In genomic region chr5:120706976-120707375, GRCm38 (mm10) we compare ENCODE assay signal across 10 mouse cellular contexts. TPM values are rescaled to one million over a fixed set of nuclear protein-coding genes. Genes with fewer than 3 reads are reported as not detected.
DNase-seq lines count a peak whose midpoint lies in the region; ATAC-seq lines count a peak whose summit lies in the region.
"Had no signal": no experiment of that assay in that cellular context is flagged by ENCODE, and none has a peak within 500 bp of the region (broad histone marks: within the 10 kb centered on the region; RNA-seq: fewer than 3 reads in every experiment).

No protein-coding gene starts in this region.

- H3K4me3 ChIP-seq in heart, embryonic 12.5 days, result no peak overlapping the region
- peak overlapping the region; percentile 43 for H3K4me3 ChIP-seq in limb, embryonic 10.5 days
- H3K4me3 ChIP-seq in stomach, embryonic 15.5 days (replicated peaks), result no peak overlapping the region

- no peaks in the 10 kb centered on the region for H3K9me3 ChIP-seq in heart, embryonic 12.5 days (replicated peaks)
- no peaks in the 10 kb centered on the region for H3K9me3 ChIP-seq in limb, embryonic 10.5 days (replicated peaks)
- no peaks in the 10 kb centered on the region for H3K9me3 ChIP-seq in stomach, embryonic 15.5 days

- no peak overlapping the region for H3K27ac ChIP-seq in heart, embryonic 12.5 days (ENCODE audit: poor library complexity, severe bottlenecking)
- peak overlapping the region; percentile 64 for H3K27ac ChIP-seq in limb, embryonic 10.5 days
- no peak overlapping the region for H3K27ac ChIP-seq in stomach, embryonic 15.5 days

- H3K9ac ChIP-seq in heart, embryonic 12.5 days, result no peak overlapping the region
- H3K9ac ChIP-seq in stomach, embryonic 15.5 days, result no peak overlapping the region

- intact Hi-C loops in heart, postnatal 10 days (cut with DNase I), result no loop called here
- intact Hi-C loops in left cerebral cortex, postnatal 10 days (cut with DNase I), result no loop called here

- ATAC-seq in heart, embryonic 12.5 days (ENCODE audit: insufficient number of reproducible peaks, low FRiP score), result no peak
- ATAC-seq in stomach, embryonic 15.5 days (ENCODE audit: insufficient read depth, low FRiP score, low read depth), result no peak
- ATAC-seq in megakaryocyte-erythroid progenitor cell, adult 5-6 weeks (replicated peaks; ENCODE audit: low FRiP score, low TSS enrichment, poor library complexity, severe bottlenecking), result no peak

- H3K27me3 ChIP-seq in heart, embryonic 12.5 days (replicated peaks), result peaks cover 98% of the 10 kb centered on the region
- peaks cover 92% of the 10 kb centered on the region for H3K27me3 ChIP-seq in limb, embryonic 10.5 days (ENCODE audit: low read depth, poor library complexity, severe bottlenecking)
- H3K27me3 ChIP-seq in stomach, embryonic 15.5 days (replicated peaks), result peaks cover 29% of the 10 kb centered on the region

- peaks cover 20% of the 10 kb centered on the region for H3K4me1 ChIP-seq in heart, embryonic 12.5 days (replicated peaks)
- H3K4me1 ChIP-seq in limb, embryonic 10.5 days, result peaks cover 29% of the 10 kb centered on the region
- H3K4me1 ChIP-seq in stomach, embryonic 15.5 days, result peaks cover 19% of the 10 kb centered on the region

- no peaks in the 10 kb centered on the region for H3K36me3 ChIP-seq in heart, embryonic 12.5 days
- no peaks in the 10 kb centered on the region for H3K36me3 ChIP-seq in limb, embryonic 10.5 days
- no peaks in the 10 kb centered on the region for H3K36me3 ChIP-seq in stomach, embryonic 15.5 days

- WGBS in heart, embryonic 12.5 days, result 42% methylated on average over 13 of the region's 13 CpGs
- 48% methylated on average over 13 of the region's 13 CpGs for WGBS in limb, embryonic 10.5 days
- 49% methylated on average over 13 of the region's 13 CpGs for WGBS in stomach, embryonic 15.5 days

- H3K4me2 ChIP-seq in heart, embryonic 12.5 days, result peak overlapping the region; percentile 51
- peak overlapping the region; percentile 8; the same call in 1 of the 2 replicates for H3K4me2 ChIP-seq in stomach, embryonic 15.5 days

- DNase-seq in heart, postnatal 10 days, result no peak
- peak; percentile 45 for DNase-seq in testis, postnatal 10 days (ENCODE audit: low spot score)
- DNase-seq in testis, postnatal 14 days (ENCODE audit: low spot score), result no peak
- no peak for DNase-seq in limb, embryonic 10.5 days (ENCODE audit: low spot score)
- DNase-seq in left cerebral cortex, postnatal 10 days (ENCODE audit: extremely low spot score in 1 of 2, low spot score in 2 of 2), result no peak
- DNase-seq: adrenal gland, adult 8-10 months had no signal

RNA-seq across cellular contexts. Expression of gene Dtx1, which starts 4.8 kb away (rescaled TPM):
- polyA plus RNA-seq in heart, embryonic 12.5 days (2016; fragmentation: Nextera tagmentation; extraction: Ambion mirVana), result 0.24 and 0.28 TPM in 2 replicates
- 1 to 10 TPM in 1 of 2 experiments, under 1 TPM in 1; 0.99 to 1.5 TPM for total RNA-seq in heart, postnatal 10 days (2021)
- polyA plus RNA-seq in limb, embryonic 10.5 days (2016; fragmentation: Nextera tagmentation; extraction: Ambion mirVana), result 0.84 and 1.7 TPM in 2 replicates
- 5.2 and 5.6 TPM in 2 replicates for polyA plus RNA-seq in stomach, embryonic 15.5 days (2015; fragmentation: Nextera tagmentation; extraction: Ambion mirVana)
- total RNA-seq in left cerebral cortex, postnatal 10 days (2021), result 10 to 100 TPM; 84.4 to 90.4 TPM
- total RNA-seq in megakaryocyte-erythroid progenitor cell, adult 5-6 weeks (2014; fragmentation: Nextera tagmentation), result 8.7 TPM in 1 of 2 replicates, not detected in the other
- 0.56 TPM in 1 of 2 replicates, not detected in the other for total RNA-seq in megakaryocyte-erythroid progenitor cell, adult 5-6 weeks (2017)
- polyA plus RNA-seq: C2C12 had no signal

RNA-seq across cellular contexts. Expression of gene Oas2, which starts 42.7 kb away (rescaled TPM):
- 0.08 and 0.11 TPM in 2 replicates for polyA plus RNA-seq in heart, embryonic 12.5 days (2016; fragmentation: Nextera tagmentation; extraction: Ambion mirVana)
- under 1 TPM; 0.07 to 0.10 TPM for total RNA-seq in heart, postnatal 10 days (2021)
- not detected in 2 replicates for polyA plus RNA-seq in limb, embryonic 10.5 days (2016; fragmentation: Nextera tagmentation; extraction: Ambion mirVana)
- polyA plus RNA-seq in stomach, embryonic 15.5 days (2015; fragmentation: Nextera tagmentation; extraction: Ambion mirVana), result 0.46 and 0.51 TPM in 2 replicates
- total RNA-seq in left cerebral cortex, postnatal 10 days (2021), result under 1 TPM in 1 of 2 experiments, not detected in 1; 0.28 TPM
- total RNA-seq in megakaryocyte-erythroid progenitor cell, adult 5-6 weeks (2014; fragmentation: Nextera tagmentation), result 1.7 and 2.0 TPM in 2 replicates
- 0.72 and 1.3 TPM in 2 replicates for total RNA-seq in megakaryocyte-erythroid progenitor cell, adult 5-6 weeks (2017)
- polyA plus RNA-seq: C2C12 had no signal

RNA-seq across cellular contexts. Expression of gene Rasal1, which starts 58.4 kb away (rescaled TPM):
- polyA plus RNA-seq in heart, embryonic 12.5 days (2016; fragmentation: Nextera tagmentation; extraction: Ambion mirVana), result 0.21 TPM in 1 of 2 replicates, not detected in the other
- under 1 TPM; 0.15 to 0.31 TPM for total RNA-seq in heart, postnatal 10 days (2021)
- 0.13 and 0.36 TPM in 2 replicates for polyA plus RNA-seq in limb, embryonic 10.5 days (2016; fragmentation: Nextera tagmentation; extraction: Ambion mirVana)
- 0.34 and 0.54 TPM in 2 replicates for polyA plus RNA-seq in stomach, embryonic 15.5 days (2015; fragmentation: Nextera tagmentation; extraction: Ambion mirVana)
- total RNA-seq in left cerebral cortex, postnatal 10 days (2021), result 100 to 1,000 TPM; 107 to 122 TPM
- total RNA-seq in megakaryocyte-erythroid progenitor cell, adult 5-6 weeks (2014; fragmentation: Nextera tagmentation), result not detected in 2 replicates
- not detected in 2 replicates for total RNA-seq in megakaryocyte-erythroid progenitor cell, adult 5-6 weeks (2017)
- polyA plus RNA-seq: C2C12 had no signal

Comparison
In these comparisons a context has a peak if more than half of its experiments do, and no peak if none do; other contexts are left out.
1. RNA of gene Dtx1, which starts 4.8 kb away (total RNA-seq): 84.4 to 90.4 TPM in left cerebral cortex, postnatal 10 days; 0.99 to 1.5 TPM in heart, postnatal 10 days and 0.56 to 8.7 TPM in megakaryocyte-erythroid progenitor cell, adult 5-6 weeks; every median in the first group is over 4 times any median in the second.
2. RNA of gene Rasal1, which starts 58.4 kb away (total RNA-seq): 107 to 122 TPM in left cerebral cortex, postnatal 10 days; 0.15 to 0.31 TPM in heart, postnatal 10 days and not detected in megakaryocyte-erythroid progenitor cell, adult 5-6 weeks; every median in the first group is over 10 times any median in the second.